Mouse (Mus musculus) liver, postnatal 0 days (tissue): ENCODE measurements at regions not wholly inside any gene's neighbourhood (a gene's known extent, or its start where the extent isn't known, plus 50 kb on each side); places are given as distances from the start of the nearest gene placed in this dataset.
"Not testable (repeated sequence)": the region's sequence is repeated elsewhere in the genome, so short reads cannot be mapped to it uniquely, and the experiment has no call there.

Experiments
- ATAC-seq: fragments of 200-750 bp; cut with Nextera tagmentation; 2 replicates; pipeline ENCODE4 v1.8.0; 2017; ENCODE audit warnings: mild to moderate bottlenecking, moderate library complexity
- DNase-seq: peaks from one replicate; pipeline ENCODE4 v3.0.0-alpha.2; 2016
- H3K27ac ChIP-seq: fragments of 300-500 bp; sonication (generic); 2 replicates; pipeline ENCODE4 v1.5.1; 2014; ENCODE audit warnings: antibody characterized with exemption, moderate library complexity, mild to moderate bottlenecking, low read depth
- H3K27me3 ChIP-seq: fragments of 300-500 bp; sonication (generic); 2 replicates; pipeline ENCODE4 v1.6.1; 2014; ENCODE audit warnings: low read length, control low read depth, mixed read lengths; ENCODE audit not compliant: insufficient read depth
- H3K36me3 ChIP-seq: fragments of 300-500 bp; sonication (generic); replicated peaks from 2 replicates; pipeline ENCODE4 v1.6.1; 2014; ENCODE audit warnings: mild to moderate bottlenecking, control low read depth, low read length, moderate library complexity, mixed read lengths; ENCODE audit not compliant: insufficient read depth
- H3K4me1 ChIP-seq: fragments of 300-500 bp; sonication (generic); 2 replicates; pipeline ENCODE4 v1.6.1; 2014; ENCODE audit warnings: antibody characterized with exemption, mild to moderate bottlenecking, control low read depth; ENCODE audit not compliant: insufficient read depth
- H3K4me2 ChIP-seq: fragments of 300-500 bp; sonication (generic); 2 replicates; pipeline ENCODE4 v1.6.1; 2014; ENCODE audit warnings: low read depth, mild to moderate bottlenecking, low read length, moderate library complexity, mixed read lengths
- H3K4me3 ChIP-seq: fragments of 300-500 bp; sonication (generic); 2 replicates; pipeline ENCODE4 v1.5.1; 2014; ENCODE audit warnings: low read depth, low read length
- H3K9ac ChIP-seq: fragments of 300-500 bp; sonication (generic); replicated peaks from 2 replicates; pipeline ENCODE4 v1.6.1; 2014; ENCODE audit warnings: mild to moderate bottlenecking, moderate library complexity
- H3K9me3 ChIP-seq: fragments of 300-500 bp; sonication (generic); 2 replicates; pipeline ENCODE4 v1.6.1; 2016; ENCODE audit warnings: mild to moderate bottlenecking, control low read depth, low read length, mixed read lengths
- CTCF ChIP-seq: sonication (generic); IDR thresholded peaks from 2 replicates; pipeline ENCODE4 v1.5.1; 2016; ENCODE audit warnings: antibody characterized with exemption, low read depth
- EP300 ChIP-seq: IDR thresholded peaks from 2 replicates; pipeline ENCODE4 v1.6.1; 2016; ENCODE audit warnings: antibody characterized with exemption, low read depth, mild to moderate bottlenecking
- WGBS: fragments of 180-500 bp; shearing (Covaris S2); extraction: QIAGEN DNeasy Blood & Tissue Kit; methylation state at CpG from one replicate; pipeline ENCODE4 v1.1.7; 2014; ENCODE audit not compliant: insufficient replicate concordance; 5-methylcytosine and 5-hydroxymethylcytosine counted together

- H3K4me1 ChIP-seq: no peaks in the 10 kb centered on the region
- ATAC-seq (no peak), DNase-seq (no peak)
- WGBS: 81% methylated on average over 7 of the region's 7 CpGs
- H3K27me3 ChIP-seq: no peaks in the 10 kb centered on the region
- H3K9ac ChIP-seq: no peak overlapping the region
- TF ChIP-seq CTCF: no peak
- TF ChIP-seq EP300: no peak
- H3K4me3 ChIP-seq: no peak overlapping the region
- no peak overlapping the region for H3K27ac ChIP-seq
- no peak overlapping the region for H3K4me2 ChIP-seq
- H3K9me3 ChIP-seq: no peaks in the 10 kb centered on the region
- no peaks in the 10 kb centered on the region for H3K36me3 ChIP-seq
Observed at GRCm38 (mm10) chr3:57963965-57964364, 116.1 kb upstream of the Pfn2 start.

DNA sequence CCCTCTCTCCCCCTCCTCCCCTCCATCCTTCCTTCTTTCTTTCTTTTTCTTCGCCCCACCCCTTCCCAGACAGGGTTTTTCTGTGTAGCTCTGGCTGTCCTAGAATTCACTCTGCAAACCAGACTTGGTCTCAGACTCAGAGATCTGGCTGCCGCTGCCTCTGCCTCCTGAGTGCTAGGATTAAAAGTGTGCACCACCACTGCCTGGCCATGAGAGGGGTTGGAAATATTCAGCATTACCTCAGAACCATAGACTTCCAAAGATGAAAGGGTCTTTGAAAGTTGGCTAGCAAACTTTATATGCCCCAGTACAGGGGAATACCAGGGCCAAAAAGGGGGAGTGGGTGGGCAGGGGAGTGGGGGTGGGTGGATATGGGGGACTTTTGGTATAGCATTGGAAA lies 122.7 kb upstream of the Pfn2 start:
- not testable (repeated sequence) for H3K27ac ChIP-seq, ATAC-seq, H3K4me3 ChIP-seq, H3K4me1 ChIP-seq, H3K9me3 ChIP-seq, H3K27me3 ChIP-seq, H3K36me3 ChIP-seq, DNase-seq, H3K9ac ChIP-seq, H3K4me2 ChIP-seq
- WGBS: 78% methylated on average over 2 of the region's 2 CpGs

GRCm38 (mm10) chr3:57972469-57973245 lies 124.8 kb upstream of the Pfn2 start:
- H3K9ac ChIP-seq: no peak overlapping the region
- H3K9me3 ChIP-seq: no peaks in the 10 kb centered on the region
- 69% methylated on average over 6 of the region's 6 CpGs for WGBS
- H3K36me3 ChIP-seq: no peaks in the 10 kb centered on the region
- H3K4me3 ChIP-seq: no peak overlapping the region
- no peak overlapping the region for H3K27ac ChIP-seq
- DNase-seq (no peak), ATAC-seq (no peak)
- no peaks in the 10 kb centered on the region for H3K4me1 ChIP-seq
- no peak for TF ChIP-seq CTCF
- TF ChIP-seq EP300: no peak
- H3K4me2 ChIP-seq: no peak overlapping the region
- H3K27me3 ChIP-seq: no peaks in the 10 kb centered on the region

DNA sequence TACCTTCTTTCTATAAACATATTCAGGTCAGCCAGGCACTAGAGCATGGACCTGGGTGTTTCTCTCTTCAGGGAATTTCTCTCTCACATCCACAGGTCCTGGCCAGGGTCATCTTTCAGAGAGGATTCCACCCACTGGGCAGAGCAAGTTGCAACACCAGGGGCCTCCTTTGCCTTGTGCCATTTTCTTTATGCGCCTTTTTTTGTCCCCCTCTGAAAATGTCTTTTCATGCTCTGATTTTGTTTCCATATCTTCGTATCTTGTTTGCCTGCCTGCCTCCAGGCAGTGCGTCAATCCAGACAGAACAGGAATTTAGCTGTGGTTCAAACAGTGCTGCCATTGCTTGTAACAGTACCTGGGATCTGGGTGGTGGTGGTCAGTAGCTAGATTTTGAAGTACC lies 125.7 kb upstream of the Pfn2 start:
- no peak overlapping the region for H3K9ac ChIP-seq
- WGBS: 70% methylated on average over 3 of the region's 3 CpGs
- H3K27me3 ChIP-seq: no peaks in the 10 kb centered on the region
- H3K4me2 ChIP-seq: no peak overlapping the region
- ATAC-seq: no peak
- H3K4me3 ChIP-seq: no peak overlapping the region
- no peak for DNase-seq
- H3K9me3 ChIP-seq: no peaks in the 10 kb centered on the region
- no peak for TF ChIP-seq CTCF
- no peak for TF ChIP-seq EP300
- no peaks in the 10 kb centered on the region for H3K4me1 ChIP-seq
- H3K36me3 ChIP-seq: no peaks in the 10 kb centered on the region
- H3K27ac ChIP-seq: no peak overlapping the region

- Histone ChIP-seq H3K36me3 (no peaks in the 10 kb centered on the region), H3K9me3 (no peaks in the 10 kb centered on the region), H3K9ac (no peak overlapping the region), H3K4me3 (no peak overlapping the region), H3K27ac (no peak overlapping the region), H3K4me2 (no peak overlapping the region), H3K27me3 (no peaks in the 10 kb centered on the region), H3K4me1 (no peaks in the 10 kb centered on the region)
- ATAC-seq (no peak), DNase-seq (no peak)
- TF ChIP-seq EP300 (no peak), CTCF (no peak)
- WGBS: 58% methylated on average over 5 of the region's 5 CpGs
Observed at GRCm38 (mm10) chr3:57975379-57975778, 127.5 kb upstream of the Pfn2 start.

DNA sequence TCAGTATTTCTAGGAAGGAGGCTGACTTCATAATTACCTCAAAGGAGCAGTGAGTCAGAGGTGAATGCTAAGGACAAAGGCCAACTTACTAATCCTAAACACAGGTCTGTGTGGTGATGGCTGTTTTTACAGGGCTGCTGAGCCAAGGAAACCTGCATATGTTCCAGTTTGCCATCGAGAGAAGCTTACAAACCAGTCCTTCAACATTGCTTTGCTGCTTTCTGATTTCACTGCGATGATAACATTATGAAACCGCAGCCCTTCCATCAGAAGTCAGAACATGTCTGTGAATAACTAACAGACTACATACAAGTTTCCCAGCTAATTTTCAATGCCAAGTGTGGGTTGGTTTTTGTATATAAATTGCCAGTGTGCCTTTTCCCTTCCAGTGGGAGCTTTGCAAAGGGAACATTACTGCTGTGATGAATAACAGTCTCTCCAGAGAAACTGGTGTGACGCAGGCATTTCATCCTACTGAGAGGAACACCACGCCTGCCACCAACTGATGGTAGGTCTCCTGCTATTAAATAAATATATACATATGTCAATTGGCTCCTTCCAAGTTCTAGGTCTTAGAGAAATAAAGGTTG lies 128.9 kb upstream of the Pfn2 start:
- Histone ChIP-seq H3K4me2 (no peak overlapping the region), H3K4me1 (no peaks in the 10 kb centered on the region), H3K4me3 (no peak overlapping the region), H3K36me3 (no peaks in the 10 kb centered on the region), H3K9me3 (no peaks in the 10 kb centered on the region), H3K9ac (no peak overlapping the region), H3K27me3 (no peaks in the 10 kb centered on the region), H3K27ac (no peak overlapping the region)
- DNase-seq (no peak), ATAC-seq (no peak)
- 69% methylated on average over 5 of the region's 5 CpGs for WGBS
- TF ChIP-seq CTCF (no peak), EP300 (no peak)
